Mouse (Mus musculus) kidney, embryonic 16.5 days (tissue): Measurements from ENCODE around the gene P2rx5. TPM values are rescaled to one million over a fixed set of nuclear protein-coding genes. Genes with fewer than 3 reads are reported as not detected.
A peak's percentile ranks its signal among the peaks of the same experiment; 100 is the strongest.

ENCODE experiments used
- ATAC-seq: fragments of 200-750 bp; cut with Nextera tagmentation; 2 replicates; pipeline ENCODE4 v1.8.0; 2017; ENCODE audit warnings: moderate TSS enrichment; ENCODE audit not compliant: low FRiP score, low TSS enrichment
- H3K27ac ChIP-seq: fragments of 300-500 bp; sonication (generic); 2 replicates; pipeline ENCODE4 v1.5.1; 2014; ENCODE audit warnings: low read length
- H3K27me3 ChIP-seq: fragments of 300-500 bp; sonication (generic); 2 replicates; pipeline ENCODE4 v1.6.1; 2014; ENCODE audit warnings: low read length, control low read depth, mixed read lengths; ENCODE audit not compliant: insufficient read depth
- H3K36me3 ChIP-seq: fragments of 300-500 bp; sonication (generic); 2 replicates; pipeline ENCODE4 v1.6.1; 2014; ENCODE audit warnings: low read length, control low read depth, mixed read lengths; ENCODE audit not compliant: insufficient read depth
- H3K4me1 ChIP-seq: fragments of 300-500 bp; sonication (generic); 2 replicates; pipeline ENCODE4 v1.6.1; 2014; ENCODE audit warnings: low read length, control low read depth, mixed read lengths; ENCODE audit not compliant: insufficient read depth
- H3K4me2 ChIP-seq: fragments of 300-500 bp; sonication (generic); replicated peaks from 2 replicates; pipeline ENCODE4 v1.6.1; 2014; ENCODE audit warnings: low read depth, low read length
- H3K4me3 ChIP-seq: fragments of 300-500 bp; sonication (generic); 2 replicates; pipeline ENCODE4 v1.5.1; 2014; ENCODE audit warnings: mild to moderate bottlenecking, low read length
- H3K9ac ChIP-seq: fragments of 300-500 bp; sonication (generic); replicated peaks from 2 replicates; pipeline ENCODE4 v1.6.1; 2014; ENCODE audit warnings: low read length
- H3K9me3 ChIP-seq: fragments of 300-500 bp; sonication (generic); 2 replicates; pipeline ENCODE4 v1.6.1; 2016; ENCODE audit warnings: low read length, control low read depth
- WGBS: fragments of 180-500 bp; shearing (Covaris S2); extraction: QIAGEN DNeasy Blood & Tissue Kit; methylation state at CpG from one replicate; pipeline ENCODE4 v1.1.7; 2014; 5-methylcytosine and 5-hydroxymethylcytosine counted together
- polyA plus RNA-seq: library from polyadenylated mRNA; unstranded; fragments of >200 nt; fragmentation: Nextera tagmentation; extraction: Ambion mirVana; gene quantifications from 2 replicates; pipeline ENCODE4 v1.2.1, GENCODE M21; 2015

Gene P2rx5
- polyA plus RNA-seq, 1 experiment from 2014 or later: 0.81 TPM

GRCm38 (mm10) chr11:73144261-73144681 lies 15.9 kb upstream of the P2rx5 start:
- no peaks in the 10 kb centered on the region for H3K27me3 ChIP-seq
- no peak overlapping the region for H3K9ac ChIP-seq
- no peak for ATAC-seq
- H3K4me3 ChIP-seq: no peak overlapping the region
- H3K27ac ChIP-seq: no peak overlapping the region
- H3K4me2 ChIP-seq: no peak overlapping the region
- H3K9me3 ChIP-seq: no peaks in the 10 kb centered on the region
- 69% methylated on average over 1 of the region's 1 CpGs for WGBS
- no peaks in the 10 kb centered on the region for H3K4me1 ChIP-seq
- H3K36me3 ChIP-seq: no peaks in the 10 kb centered on the region

- no peak overlapping the region for H3K4me2 ChIP-seq
- no peaks in the 10 kb centered on the region for H3K27me3 ChIP-seq
- H3K9me3 ChIP-seq: no peaks in the 10 kb centered on the region
- no peak overlapping the region for H3K27ac ChIP-seq
- no peak overlapping the region for H3K4me3 ChIP-seq
- no peak overlapping the region for H3K9ac ChIP-seq
- H3K4me1 ChIP-seq: no peaks in the 10 kb centered on the region
- no peaks in the 10 kb centered on the region for H3K36me3 ChIP-seq
- WGBS: 48% methylated on average over 11 of the region's 11 CpGs
- ATAC-seq: no peak
Measured at GRCm38 (mm10) chr11:73146026-73146974, 13.9 kb upstream of the P2rx5 start.

- H3K9me3 ChIP-seq: no peaks in the 10 kb centered on the region
- no peak for ATAC-seq
- no peaks in the 10 kb centered on the region for H3K36me3 ChIP-seq
- no peak overlapping the region for H3K27ac ChIP-seq
- H3K9ac ChIP-seq: no peak overlapping the region
- 50% methylated on average over 7 of the region's 7 CpGs for WGBS
- no peak overlapping the region for H3K4me3 ChIP-seq
- H3K4me1 ChIP-seq: no peaks in the 10 kb centered on the region
- no peaks in the 10 kb centered on the region for H3K27me3 ChIP-seq
- H3K4me2 ChIP-seq: no peak overlapping the region
Measured at GRCm38 (mm10) chr11:73146975-73147365, 13.3 kb upstream of the P2rx5 start.

- ATAC-seq: no peak
- WGBS: 82% methylated on average over 9 of the region's 9 CpGs
Measured at GRCm38 (mm10) chr11:73148209-73148608, 12.0 kb upstream of the P2rx5 start.

GRCm38 (mm10) chr11:73155071-73155470 lies 5.2 kb upstream of the P2rx5 start:
- no peak overlapping the region for H3K9ac ChIP-seq
- ATAC-seq: no peak
- no peak overlapping the region for H3K27ac ChIP-seq
- H3K4me2 ChIP-seq: no peak overlapping the region
- no peaks in the 10 kb centered on the region for H3K9me3 ChIP-seq
- no peaks in the 10 kb centered on the region for H3K4me1 ChIP-seq
- WGBS: 74% methylated on average over 6 of the region's 6 CpGs
- H3K27me3 ChIP-seq: peaks cover 15% of the 10 kb centered on the region
- H3K36me3 ChIP-seq: no peaks in the 10 kb centered on the region
- no peak overlapping the region for H3K4me3 ChIP-seq

More at GRCm38 (mm10) chr11:73148209-73148608, 12.0 kb upstream of the P2rx5 start:
- H3K36me3 ChIP-seq: no peaks in the 10 kb centered on the region
- no peak overlapping the region for H3K9ac ChIP-seq
- H3K4me1 ChIP-seq: no peaks in the 10 kb centered on the region
- no peak overlapping the region for H3K27ac ChIP-seq
- no peaks in the 10 kb centered on the region for H3K9me3 ChIP-seq
- no peak overlapping the region for H3K4me2 ChIP-seq
- no peaks in the 10 kb centered on the region for H3K27me3 ChIP-seq
- no peak overlapping the region for H3K4me3 ChIP-seq

GRCm38 (mm10) chr11:73160811-73161200 lies 585 bp downstream of the P2rx5 start:
- ATAC-seq: peak; percentile 50
- H3K4me3 ChIP-seq: peak overlapping the region; percentile 46
- no peaks in the 10 kb centered on the region for H3K9me3 ChIP-seq
- no peaks in the 10 kb centered on the region for H3K36me3 ChIP-seq
- WGBS: 20% methylated on average over 6 of the region's 6 CpGs
- peaks cover 8% of the 10 kb centered on the region for H3K4me1 ChIP-seq
- peak overlapping the region; percentile 63 for H3K9ac ChIP-seq
- H3K4me2 ChIP-seq: peak overlapping the region; percentile 86
- H3K27me3 ChIP-seq: peaks cover 23% of the 10 kb centered on the region
- H3K27ac ChIP-seq: no peak overlapping the region

GRCm38 (mm10) chr11:73161616-73162015 lies 1.4 kb downstream of the P2rx5 start:
- Histone ChIP-seq H3K27me3 (peaks cover 23% of the 10 kb centered on the region), H3K4me3 (no peak overlapping the region), H3K9ac (no peak overlapping the region), H3K9me3 (no peaks in the 10 kb centered on the region), H3K4me1 (peaks cover 8% of the 10 kb centered on the region), H3K36me3 (no peaks in the 10 kb centered on the region), H3K4me2 (no peak overlapping the region), H3K27ac (no peak overlapping the region)
- WGBS: 84% methylated on average over 4 of the region's 4 CpGs
- no peak for ATAC-seq

- Histone ChIP-seq H3K4me1 (peaks cover 8% of the 10 kb centered on the region), H3K36me3 (no peaks in the 10 kb centered on the region), H3K9ac (no peak overlapping the region), H3K27ac (no peak overlapping the region), H3K4me2 (no peak overlapping the region), H3K27me3 (peaks cover 21% of the 10 kb centered on the region), H3K9me3 (no peaks in the 10 kb centered on the region), H3K4me3 (no peak overlapping the region)
- ATAC-seq: no peak
- WGBS: 45% methylated on average over 5 of the region's 5 CpGs
Measured at GRCm38 (mm10) chr11:73162284-73162683, 2.1 kb downstream of the P2rx5 start.

- Histone ChIP-seq H3K27me3 (no peaks in the 10 kb centered on the region), H3K36me3 (no peaks in the 10 kb centered on the region; the same call in 1 of the 2 replicates), H3K27ac (no peak overlapping the region), H3K4me2 (no peak overlapping the region), H3K4me3 (no peak overlapping the region), H3K4me1 (0 out of 2 replicates have a peak, but pooled peaks cover 10% of the 10 kb centered on the region), H3K9me3 (no peaks in the 10 kb centered on the region), H3K9ac (no peak overlapping the region)
- no peak for ATAC-seq
- 78% methylated on average over 8 of the region's 8 CpGs for WGBS
Measured at GRCm38 (mm10) chr11:73168071-73168470, 7.8 kb downstream of the P2rx5 start.

- ATAC-seq: no peak
- 81% methylated on average over 6 of the region's 6 CpGs for WGBS
- H3K36me3 ChIP-seq: no peaks in the 10 kb centered on the region; the same call in 1 of the 2 replicates
Measured at GRCm38 (mm10) chr11:73168576-73168975, 8.4 kb downstream of the P2rx5 start.

More at GRCm38 (mm10) chr11:73168576-73168975, 8.4 kb downstream of the P2rx5 start:
- Histone ChIP-seq H3K9ac (no peak overlapping the region), H3K4me1 (0 out of 2 replicates have a peak, but pooled peaks cover 10% of the 10 kb centered on the region), H3K27ac (no peak overlapping the region), H3K4me2 (no peak overlapping the region), H3K27me3 (no peaks in the 10 kb centered on the region), H3K9me3 (no peaks in the 10 kb centered on the region), H3K4me3 (no peak overlapping the region)
